Mouse (Mus musculus): Measurements from ENCODE around the gene Xpo4. TPM values are rescaled to one million over a fixed set of nuclear protein-coding genes. Genes with fewer than 3 reads are reported as not detected.

Xpo4 gene
- polyA plus RNA-seq, 1 experiment from 2014 or later: 10.5 TPM

GRCm38 (mm10) chr14:57701915-57702477 is 36.8 kb upstream of the Xpo4 start:
- H3K4me1 ChIP-seq (ENCODE audit: control insufficient read depth, insufficient read depth, low read length): peaks cover 5% of the 10 kb centered on the region
- H3K27me3 ChIP-seq (ENCODE audit: control insufficient read depth, insufficient read depth, low read depth, low read length): no peaks in the 10 kb centered on the region
- H3K9me3 ChIP-seq (replicated peaks; ENCODE audit: control insufficient read depth, low read length, poor library complexity, severe bottlenecking): no peaks in the 10 kb centered on the region
- H3K36me3 ChIP-seq (ENCODE audit: control insufficient read depth, insufficient read depth, low read length): peaks cover 7% of the 10 kb centered on the region
- H3K4me2 ChIP-seq (ENCODE audit: low read length): no peak overlapping the region
- no peak overlapping the region for H3K9ac ChIP-seq (ENCODE audit: low read depth, low read length)
- ATAC-seq: peak; percentile 49; the same call in 1 of the 2 replicates
- WGBS: 43% methylated on average over 12 of the region's 12 CpGs
- no peak overlapping the region for H3K4me3 ChIP-seq (ENCODE audit: low read depth, low read length)
- H3K27ac ChIP-seq (ENCODE audit: low read length): peak overlapping the region; percentile 25

GRCm38 (mm10) chr14:57699461-57699970 is 34.3 kb upstream of the Xpo4 start:
- ATAC-seq: no peak
- no peaks in the 10 kb centered on the region for H3K4me1 ChIP-seq (ENCODE audit: control insufficient read depth, insufficient read depth, low read length)
- 98% methylated on average over 33 of the region's 33 CpGs for WGBS

GRCm38 (mm10) chr14:57699016-57699415 is 33.8 kb upstream of the Xpo4 start:
- WGBS: 92% methylated on average over 10 of the region's 10 CpGs
- H3K27me3 ChIP-seq (ENCODE audit: control insufficient read depth, insufficient read depth, low read depth, low read length): no peaks in the 10 kb centered on the region
- no peak overlapping the region for H3K9ac ChIP-seq (ENCODE audit: low read depth, low read length)
- H3K27ac ChIP-seq (ENCODE audit: low read length): no peak overlapping the region
- no peak overlapping the region for H3K4me3 ChIP-seq (ENCODE audit: low read depth, low read length)
- no peaks in the 10 kb centered on the region for H3K9me3 ChIP-seq (replicated peaks; ENCODE audit: control insufficient read depth, low read length, poor library complexity, severe bottlenecking)
- H3K4me1 ChIP-seq (ENCODE audit: control insufficient read depth, insufficient read depth, low read length): no peaks in the 10 kb centered on the region
- no peak for ATAC-seq
- H3K36me3 ChIP-seq (ENCODE audit: control insufficient read depth, insufficient read depth, low read length): peaks cover 11% of the 10 kb centered on the region
- no peak overlapping the region for H3K4me2 ChIP-seq (ENCODE audit: low read length)

More at GRCm38 (mm10) chr14:57699461-57699970, 34.3 kb upstream of the Xpo4 start:
- no peaks in the 10 kb centered on the region for H3K27me3 ChIP-seq (ENCODE audit: control insufficient read depth, insufficient read depth, low read depth, low read length)
- H3K4me2 ChIP-seq (ENCODE audit: low read length): no peak overlapping the region
- H3K4me3 ChIP-seq (ENCODE audit: low read depth, low read length): no peak overlapping the region
- no peak overlapping the region for H3K27ac ChIP-seq (ENCODE audit: low read length)
- peaks cover 11% of the 10 kb centered on the region for H3K36me3 ChIP-seq (ENCODE audit: control insufficient read depth, insufficient read depth, low read length)
- no peaks in the 10 kb centered on the region for H3K9me3 ChIP-seq (replicated peaks; ENCODE audit: control insufficient read depth, low read length, poor library complexity, severe bottlenecking)
- H3K9ac ChIP-seq (ENCODE audit: low read depth, low read length): no peak overlapping the region

GRCm38 (mm10) chr14:57696066-57696465 is 30.8 kb upstream of the Xpo4 start:
- Histone ChIP-seq H3K27me3 (ENCODE audit: control insufficient read depth, insufficient read depth, low read depth, low read length) (no peaks in the 10 kb centered on the region), H3K27ac (ENCODE audit: low read length) (no peak overlapping the region), H3K36me3 (ENCODE audit: control insufficient read depth, insufficient read depth, low read length) (peaks cover 11% of the 10 kb centered on the region), H3K4me2 (ENCODE audit: low read length) (no peak overlapping the region), H3K4me1 (ENCODE audit: control insufficient read depth, insufficient read depth, low read length) (no peaks in the 10 kb centered on the region), H3K4me3 (ENCODE audit: low read depth, low read length) (no peak overlapping the region), H3K9me3 (replicated peaks; ENCODE audit: control insufficient read depth, low read length, poor library complexity, severe bottlenecking) (no peaks in the 10 kb centered on the region), H3K9ac (ENCODE audit: low read depth, low read length) (no peak overlapping the region)
- ATAC-seq: no peak
- 94% methylated on average over 15 of the region's 15 CpGs for WGBS

- no peaks in the 10 kb centered on the region for H3K9me3 ChIP-seq (replicated peaks; ENCODE audit: control insufficient read depth, low read length, poor library complexity, severe bottlenecking)
- no peak for ATAC-seq
- WGBS: 84% methylated on average over 8 of the region's 8 CpGs
- no peaks in the 10 kb centered on the region for H3K27me3 ChIP-seq (ENCODE audit: control insufficient read depth, insufficient read depth, low read depth, low read length)
- H3K9ac ChIP-seq (ENCODE audit: low read depth, low read length): no peak overlapping the region
- no peak overlapping the region for H3K27ac ChIP-seq (ENCODE audit: low read length)
- no peaks in the 10 kb centered on the region for H3K4me1 ChIP-seq (ENCODE audit: control insufficient read depth, insufficient read depth, low read length)
- no peak overlapping the region for H3K4me2 ChIP-seq (ENCODE audit: low read length)
- peaks cover 11% of the 10 kb centered on the region for H3K36me3 ChIP-seq (ENCODE audit: control insufficient read depth, insufficient read depth, low read length)
- no peak overlapping the region for H3K4me3 ChIP-seq (ENCODE audit: low read depth, low read length)
Measured at GRCm38 (mm10) chr14:57695550-57695949, 30.3 kb upstream of the Xpo4 start.

- Histone ChIP-seq H3K4me2 (ENCODE audit: low read length) (no peak overlapping the region), H3K27me3 (ENCODE audit: control insufficient read depth, insufficient read depth, low read depth, low read length) (no peaks in the 10 kb centered on the region), H3K36me3 (ENCODE audit: control insufficient read depth, insufficient read depth, low read length) (peaks cover 8% of the 10 kb centered on the region; the same call in 1 of the 2 replicates), H3K4me3 (ENCODE audit: low read depth, low read length) (no peak overlapping the region), H3K9ac (ENCODE audit: low read depth, low read length) (no peak overlapping the region), H3K4me1 (ENCODE audit: control insufficient read depth, insufficient read depth, low read length) (no peaks in the 10 kb centered on the region), H3K27ac (ENCODE audit: low read length) (no peak overlapping the region), H3K9me3 (replicated peaks; ENCODE audit: control insufficient read depth, low read length, poor library complexity, severe bottlenecking) (no peaks in the 10 kb centered on the region)
- no peak for ATAC-seq
- 87% methylated on average over 16 of the region's 16 CpGs for WGBS
Measured at GRCm38 (mm10) chr14:57694246-57694645, 29.0 kb upstream of the Xpo4 start.

GRCm38 (mm10) chr14:57692517-57693130 is 27.4 kb upstream of the Xpo4 start:
- Histone ChIP-seq H3K36me3 (ENCODE audit: control insufficient read depth, insufficient read depth, low read length) (0 out of 2 replicates have a peak, but pooled peaks cover 7% of the 10 kb centered on the region), H3K9me3 (replicated peaks; ENCODE audit: control insufficient read depth, low read length, poor library complexity, severe bottlenecking) (no peaks in the 10 kb centered on the region), H3K27me3 (ENCODE audit: control insufficient read depth, insufficient read depth, low read depth, low read length) (no peaks in the 10 kb centered on the region), H3K4me1 (ENCODE audit: control insufficient read depth, insufficient read depth, low read length) (no peaks in the 10 kb centered on the region), H3K27ac (ENCODE audit: low read length) (no peak overlapping the region), H3K9ac (ENCODE audit: low read depth, low read length) (no peak overlapping the region), H3K4me2 (ENCODE audit: low read length) (no peak overlapping the region), H3K4me3 (ENCODE audit: low read depth, low read length) (no peak overlapping the region)
- WGBS: 94% methylated on average over 17 of the region's 17 CpGs
- ATAC-seq: no peak

- Histone ChIP-seq H3K4me2 (ENCODE audit: low read length) (no peak overlapping the region), H3K36me3 (ENCODE audit: control insufficient read depth, insufficient read depth, low read length) (0 out of 2 replicates have a peak, but pooled peaks cover 2% of the 10 kb centered on the region), H3K4me3 (ENCODE audit: low read depth, low read length) (no peak overlapping the region), H3K4me1 (ENCODE audit: control insufficient read depth, insufficient read depth, low read length) (no peaks in the 10 kb centered on the region), H3K9me3 (replicated peaks; ENCODE audit: control insufficient read depth, low read length, poor library complexity, severe bottlenecking) (no peaks in the 10 kb centered on the region), H3K9ac (ENCODE audit: low read depth, low read length) (no peak overlapping the region), H3K27ac (ENCODE audit: low read length) (no peak overlapping the region), H3K27me3 (ENCODE audit: control insufficient read depth, insufficient read depth, low read depth, low read length) (no peaks in the 10 kb centered on the region)
- no peak for ATAC-seq
- 95% methylated on average over 24 of the region's 24 CpGs for WGBS
Measured at GRCm38 (mm10) chr14:57691316-57691715, 26.1 kb upstream of the Xpo4 start.

- no peak for ATAC-seq
- Histone ChIP-seq H3K9me3 (replicated peaks; ENCODE audit: control insufficient read depth, low read length, poor library complexity, severe bottlenecking) (no peaks in the 10 kb centered on the region), H3K4me3 (ENCODE audit: low read depth, low read length) (no peak overlapping the region), H3K36me3 (ENCODE audit: control insufficient read depth, insufficient read depth, low read length) (no peaks in the 10 kb centered on the region), H3K27ac (ENCODE audit: low read length) (no peak overlapping the region), H3K4me2 (ENCODE audit: low read length) (no peak overlapping the region), H3K27me3 (ENCODE audit: control insufficient read depth, insufficient read depth, low read depth, low read length) (no peaks in the 10 kb centered on the region), H3K4me1 (ENCODE audit: control insufficient read depth, insufficient read depth, low read length) (no peaks in the 10 kb centered on the region), H3K9ac (ENCODE audit: low read depth, low read length) (no peak overlapping the region)
- 93% methylated on average over 8 of the region's 8 CpGs for WGBS
Measured at GRCm38 (mm10) chr14:57690681-57691080, 25.5 kb upstream of the Xpo4 start.
